Mouse (Mus musculus) brain, embryonic 14.5 days (tissue): ENCODE results near the gene Senp2.

Experiments
- CTCF ChIP-seq: fragments of 200-500 bp; IDR thresholded peaks from 2 replicates; pipeline ENCODE4 v1.5.1; 2012; ENCODE audit warnings: inconsistent platforms, mild to moderate bottlenecking, moderate library complexity, borderline replicate concordance; ENCODE audit not compliant: insufficient read depth, insufficient read length; ENCODE audit errors: extremely low read depth
- POLR2A ChIP-seq: fragments of 200-500 bp; IDR thresholded peaks from 2 replicates; pipeline ENCODE4 v1.6.1; 2012; ENCODE audit warnings: mild to moderate bottlenecking, inconsistent platforms, borderline replicate concordance; ENCODE audit not compliant: poor library complexity, insufficient read depth, insufficient read length, severe bottlenecking; ENCODE audit errors: extremely low read depth

DNA sequence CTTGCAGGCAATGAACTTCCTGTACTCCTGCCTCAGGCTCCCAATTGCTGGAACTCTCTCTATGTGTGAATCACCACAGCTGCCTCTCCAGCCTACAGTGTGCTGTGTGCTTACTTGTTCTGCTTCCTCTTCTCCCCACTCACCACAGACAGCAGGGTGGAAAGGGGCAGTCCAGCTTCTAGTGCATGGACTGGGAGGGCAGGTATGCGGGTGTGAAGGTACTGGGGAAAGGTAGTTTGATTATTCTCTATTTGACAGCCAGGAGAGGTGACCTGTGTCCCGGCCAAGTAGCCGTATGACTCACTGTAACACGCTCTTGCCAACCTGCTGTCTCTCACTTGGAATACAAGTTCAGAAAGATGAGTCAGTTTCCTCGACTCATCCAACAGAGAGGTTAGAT, 11.2 kb upstream of the Senp2 start:
- TF ChIP-seq CTCF: no peak
- no peak for TF ChIP-seq POLR2A
